Mouse (Mus musculus) left cerebral cortex, postnatal 14 days (tissue): ENCODE data around the gene Sap25. TPM values are rescaled to one million over a fixed set of nuclear protein-coding genes. Genes with fewer than 3 reads are reported as not detected.

ENCODE experiments used
- DNase-seq, 2 experiments: peaks; one replicate each; pipeline ENCODE4 v3.0.0; 2021 to 2022; ENCODE audit warnings: low spot score in 2 of 2, mixed read lengths in 1 of 2
- intact Hi-C: fragments of 180-260 bp; cut with DNase I; formaldehyde crosslinking; loops from one replicate; pipeline ENCODE4 v1.15.1; 2025
- total RNA-seq, 2 experiments: library from RNA; stranded (reverse); gene quantifications; 2 replicates each; pipeline ENCODE4 v1.2.3; 2021

The Sap25 gene
- total RNA-seq, 2 experiments from 2014 or later: 1.7 to 4.7 TPM

DNA sequence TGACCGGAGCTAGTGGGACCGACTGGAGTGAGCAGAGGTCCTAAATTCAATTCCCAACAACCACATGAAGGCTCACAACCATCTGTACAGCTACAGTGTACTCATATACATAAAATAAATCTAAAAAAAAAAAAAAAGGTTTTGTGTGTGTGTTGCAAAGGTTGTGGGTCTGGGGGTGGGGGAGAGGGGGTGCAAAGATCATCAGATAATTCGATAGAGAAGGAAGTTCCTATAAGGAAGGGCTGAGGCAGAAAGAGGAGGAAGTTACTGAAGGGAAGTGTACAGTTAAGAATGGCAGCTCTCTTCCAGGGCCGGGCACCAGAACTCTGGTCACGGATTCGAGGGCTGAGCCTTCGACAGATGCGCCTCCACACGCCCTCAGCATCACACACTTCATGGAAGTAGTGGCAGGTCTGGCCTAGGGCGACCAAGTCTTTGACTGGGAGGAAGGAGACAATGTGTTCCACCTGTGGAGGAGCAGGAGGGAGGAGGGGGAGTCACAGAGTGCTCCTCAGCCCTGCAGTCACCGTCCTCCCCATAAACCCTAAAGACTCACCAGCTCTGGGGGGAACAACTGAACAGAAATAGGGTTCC lies 17.1 kb upstream of the Sap25 start:
- intact Hi-C loops: no loop called here
- DNase-seq: no peak

DNA sequence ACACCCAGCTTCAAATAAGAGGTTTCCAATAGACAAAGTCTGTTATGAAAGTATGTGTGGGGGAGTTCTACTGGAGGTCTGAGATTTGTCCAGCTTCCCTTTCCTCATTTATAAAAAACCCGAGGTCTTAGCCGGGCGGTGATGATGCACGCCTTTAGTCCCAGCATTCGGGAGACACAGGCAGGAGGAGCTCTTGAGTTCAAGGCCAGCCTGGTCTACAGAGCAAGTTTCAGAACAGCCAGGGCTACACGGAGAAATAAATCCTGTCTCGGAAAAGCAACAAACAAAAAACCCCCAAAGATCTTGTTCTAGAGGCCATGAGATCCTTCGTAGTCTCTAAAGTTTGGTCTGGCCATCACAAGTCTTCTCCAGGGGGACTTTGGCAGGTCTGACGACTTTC lies 13.1 kb upstream of the Sap25 start:
- intact Hi-C loops: no loop called here
- no peak for DNase-seq

GRCm38 (mm10) chr5:137628498-137629305 lies 12.4 kb upstream of the Sap25 start, which contains the start of the genes Fbxo24, Lrch4 and Gm20605:
Gene Fbxo24 (minus strand): TSS chr5:137629002.
Gene Lrch4 (plus strand): TSS chr5:137629121.
Gene Gm20605 (plus strand): TSS chr5:137629175.
- intact Hi-C loops: no loop called here
- peak; percentile 99 to 100 for DNase-seq

GRCm38 (mm10) chr5:137629306-137629721 lies 11.8 kb upstream of the Sap25 start:
- no peak for DNase-seq
- intact Hi-C loops: no loop called here

GRCm38 (mm10) chr5:137629906-137630545 lies 11.1 kb upstream of the Sap25 start:
- intact Hi-C loops: no loop called here
- DNase-seq: no peak

DNA sequence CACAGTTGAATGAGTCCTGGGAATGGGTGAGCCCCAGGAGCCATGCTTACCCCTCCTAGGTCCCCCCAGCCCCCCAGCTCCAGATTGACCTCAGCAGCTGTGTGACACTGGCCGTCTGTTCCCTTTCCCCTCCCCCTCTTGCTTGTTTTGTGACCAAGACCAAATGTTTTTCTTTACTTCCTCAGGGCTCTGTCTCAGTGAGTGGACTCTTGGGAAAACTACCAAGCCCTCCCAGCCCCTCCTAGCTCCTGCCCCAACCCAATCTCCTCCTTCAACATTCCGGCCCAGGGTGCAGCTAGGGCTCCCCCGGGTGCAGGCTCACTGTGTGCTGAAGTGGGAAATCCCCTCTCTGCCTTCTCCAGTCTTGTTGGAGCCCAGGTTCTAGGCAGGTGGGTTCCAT lies 10.5 kb upstream of the Sap25 start:
- no peak for DNase-seq
- intact Hi-C loops: no loop called here

GRCm38 (mm10) chr5:137631171-137631570 lies 10.0 kb upstream of the Sap25 start:
- intact Hi-C loops: no loop called here
- no peak for DNase-seq

DNA sequence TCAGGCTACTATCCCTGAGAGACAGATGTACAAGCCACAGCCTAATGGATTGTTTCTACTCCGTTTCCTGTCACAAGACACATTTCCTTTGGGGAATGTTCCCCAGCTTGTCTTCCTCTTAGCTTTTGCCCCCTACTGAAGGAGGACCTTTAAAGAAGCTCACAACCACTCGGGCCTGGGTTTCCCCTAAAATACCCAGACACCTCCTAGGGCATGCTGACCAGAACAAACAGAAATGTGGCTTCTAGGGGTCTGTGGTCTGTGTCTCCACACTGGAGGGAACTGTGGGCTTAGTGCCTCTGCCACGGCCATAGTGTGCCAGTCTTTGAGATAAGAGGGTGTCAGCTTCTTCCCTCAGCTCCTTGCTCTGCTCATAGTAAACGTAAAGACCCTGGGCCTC lies 9.5 kb upstream of the Sap25 start:
- intact Hi-C loops: no loop called here
- no peak for DNase-seq

GRCm38 (mm10) chr5:137633397-137634084 lies 7.6 kb upstream of the Sap25 start:
- DNase-seq: no peak
- intact Hi-C loops: no loop called here

GRCm38 (mm10) chr5:137639472-137639871 lies 1.7 kb upstream of the Sap25 start:
- intact Hi-C loops: no loop called here
- no peak for DNase-seq

- no peak for DNase-seq
- intact Hi-C loops: no loop called here
These were observed 1.8 kb downstream of the Sap25 start for GRCm38 (mm10) chr5:137642886-137643285.

DNA sequence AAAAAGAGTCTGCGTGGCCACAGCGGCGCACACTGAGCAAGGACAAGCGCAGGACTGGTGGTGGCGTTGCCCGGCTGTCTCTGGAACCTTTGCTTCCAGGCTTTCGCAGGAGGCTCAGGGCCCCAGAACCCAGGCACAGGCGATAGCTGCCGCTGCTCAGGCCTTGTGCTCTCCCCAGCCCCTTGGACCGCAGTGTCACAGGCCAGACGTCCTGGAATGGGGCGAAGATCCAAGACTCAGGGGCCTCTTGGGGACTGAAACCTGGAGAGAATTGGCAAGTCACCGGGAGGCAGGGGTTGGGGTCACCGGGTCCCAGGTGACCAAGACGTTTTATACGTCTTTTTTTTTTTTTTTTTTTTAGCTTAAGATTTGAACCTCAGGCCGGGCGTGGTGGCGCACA lies 3.4 kb downstream of the Sap25 start:
- DNase-seq: no peak
- intact Hi-C loops: no loop called here

- intact Hi-C loops: no loop called here
- DNase-seq: no peak
These were observed 4.0 kb downstream of the Sap25 start for GRCm38 (mm10) chr5:137645091-137645651.

- intact Hi-C loops: no loop called here
- no peak for DNase-seq
These were observed 4.5 kb downstream of the Sap25 start, which contains the start of gene Irs3 for GRCm38 (mm10) chr5:137645652-137646091. Gene Irs3 (minus strand): TSS chr5:137645714.

DNA sequence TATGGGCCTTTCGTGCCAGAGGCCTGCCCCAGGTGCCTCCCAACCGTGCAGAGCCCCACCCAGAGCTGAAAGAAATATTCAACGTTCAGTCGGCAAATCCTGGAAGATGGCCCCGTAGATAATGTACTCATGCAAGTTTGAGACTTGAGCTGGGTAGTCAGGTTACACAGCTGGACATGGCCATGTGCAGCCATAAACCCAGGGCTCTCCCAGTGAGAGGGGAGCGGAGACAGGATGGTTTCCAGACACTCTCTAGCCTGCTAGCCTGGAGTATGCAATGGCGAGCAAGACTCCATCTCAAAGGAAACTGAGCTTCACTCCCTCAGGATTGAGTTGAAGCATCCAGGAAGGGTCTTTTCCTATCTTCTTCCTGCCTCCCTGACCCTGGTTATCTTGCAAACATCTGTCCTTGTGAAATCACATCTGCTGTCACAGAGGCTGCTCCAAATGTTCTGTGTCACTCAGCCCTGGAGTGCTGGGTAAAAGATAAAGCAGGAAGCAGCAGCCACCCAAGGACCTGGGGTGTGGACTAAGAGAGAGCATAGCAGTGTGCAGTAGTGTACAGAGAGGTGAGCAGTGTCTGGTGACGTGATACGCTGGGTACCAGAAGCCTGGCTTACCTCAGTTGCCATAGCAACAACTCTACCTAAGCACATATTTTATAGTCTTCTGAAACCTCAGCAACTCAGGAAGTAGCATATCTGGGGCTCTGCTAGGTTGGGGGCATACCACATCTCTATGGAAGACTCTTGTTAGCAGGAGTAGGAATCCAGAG lies 6.9 kb downstream of the Sap25 start:
- peak in 1 of 2 experiments; percentile 50 for DNase-seq
- intact Hi-C loops: no loop called here

DNA sequence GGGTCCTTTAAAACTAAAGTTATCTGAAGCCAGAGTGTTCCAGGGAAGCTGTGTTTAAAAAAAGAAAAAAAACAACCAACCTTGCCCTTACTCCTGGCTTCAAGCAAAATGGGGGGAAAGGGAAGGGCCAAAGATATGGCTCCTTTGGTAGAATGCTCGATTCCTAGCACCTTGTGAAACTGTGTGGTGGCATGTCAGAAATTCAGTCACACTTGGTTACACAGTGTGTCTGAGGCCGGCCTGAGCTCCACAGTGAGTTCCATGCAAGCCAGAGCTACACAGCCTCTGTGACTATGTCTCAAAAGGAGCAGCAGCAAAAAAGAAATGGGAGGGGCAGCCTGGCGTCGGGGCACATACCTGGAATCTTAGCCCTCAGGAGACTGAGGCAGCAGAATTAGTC lies 8.1 kb downstream of the Sap25 start:
- no peak for DNase-seq
- intact Hi-C loops: no loop called here

DNA sequence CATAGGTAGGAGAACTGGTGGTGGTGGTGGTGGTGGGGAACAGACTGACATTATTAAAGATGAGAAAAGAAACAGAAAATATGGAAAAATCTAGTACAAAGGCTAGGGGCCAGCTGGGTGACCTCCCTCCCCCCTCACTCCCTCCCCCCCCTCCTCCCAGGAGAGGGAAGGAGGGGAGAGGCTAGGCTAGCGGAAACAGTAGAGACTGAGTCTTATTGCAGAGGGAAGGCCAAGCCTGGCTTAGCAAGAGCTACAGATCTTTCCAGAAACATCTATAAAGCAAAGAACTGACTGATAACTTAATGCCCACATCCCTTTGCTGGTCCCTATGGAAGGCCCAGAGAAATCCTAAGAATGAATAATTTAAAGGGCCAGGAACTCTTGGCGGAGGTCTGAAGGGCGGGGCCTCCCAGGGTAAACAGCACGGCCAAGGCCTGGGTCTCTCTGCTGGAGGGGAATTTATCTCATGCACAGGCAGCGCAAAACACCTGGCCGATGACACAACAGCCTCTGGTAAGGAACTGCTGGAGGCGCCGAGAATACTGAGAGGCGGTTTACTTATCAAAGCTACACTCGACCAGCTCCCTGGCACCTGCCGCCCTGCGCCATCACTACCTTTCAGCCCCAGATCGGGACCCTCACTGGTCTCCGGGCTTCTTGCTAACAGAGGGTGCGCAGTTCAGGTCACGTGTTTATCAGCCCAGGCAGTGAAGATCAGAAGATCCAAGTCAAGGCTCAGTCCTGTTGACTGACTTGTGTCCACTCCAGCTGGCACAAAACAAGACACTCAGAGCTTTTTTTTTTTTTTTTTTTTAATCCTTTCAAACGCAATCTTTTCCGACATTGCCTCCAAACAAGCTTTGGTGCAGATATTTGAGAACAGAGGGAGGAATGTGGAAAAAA lies 8.8 kb downstream of the Sap25 start:
- intact Hi-C loops: loop anchor here (5.0 kb wide), 1 partner anchor 63 kb away; no protein-coding TSS in a partner anchor
- DNase-seq: no peak

GRCm38 (mm10) chr5:137652474-137652873 lies 11.3 kb downstream of the Sap25 start:
- DNase-seq: peak; percentile 73 to 79
- intact Hi-C loops: loop anchor here (5.0 kb wide), 1 partner anchor 65 kb away; no protein-coding TSS in a partner anchor
